Mouse (Mus musculus) E14TG2a.4 (cell line): ENCODE results near the gene Lrrc46.

Experiments
- CTCF ChIP-seq: conservative IDR thresholded peaks from 2 replicates; pipeline ENCODE4 v1.5.1; 2014; ENCODE audit warnings: low read length
- NANOG ChIP-seq: IDR thresholded peaks from 2 replicates; pipeline ENCODE4 v1.6.1; 2014; ENCODE audit warnings: borderline replicate concordance, low read length, mixed read lengths
- POU5F1 ChIP-seq: IDR thresholded peaks from 2 replicates; pipeline ENCODE4 v1.6.1; 2014; ENCODE audit warnings: low read length, borderline replicate concordance

DNA sequence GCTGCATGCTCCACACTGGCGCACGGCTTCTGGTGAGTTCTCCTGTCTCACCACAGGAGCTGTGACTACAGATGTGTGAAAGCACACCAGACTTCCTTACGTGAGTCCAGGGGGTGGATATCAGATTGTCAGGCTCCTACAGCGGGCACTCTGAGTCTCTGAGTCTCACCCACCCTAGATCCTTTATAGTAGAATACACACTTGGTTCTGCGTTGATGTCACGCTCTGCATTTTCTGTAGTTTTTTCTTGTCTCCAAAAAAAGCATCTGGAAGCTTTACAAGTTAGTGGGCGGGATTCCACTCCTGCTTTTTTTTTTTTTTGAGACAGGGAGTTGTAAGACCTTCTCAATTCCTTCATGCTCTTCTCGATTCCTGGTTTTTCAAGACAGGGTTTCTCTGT is 3.7 kb upstream of the Lrrc46 start:
- TF ChIP-seq CTCF (no peak), NANOG (no peak), POU5F1 (no peak)
